Mouse (Mus musculus) kidney, adult 2 months (tissue): ENCODE measurements around the gene Omp. TPM values are rescaled to one million over a fixed set of nuclear protein-coding genes. Genes with fewer than 3 reads are reported as not detected.

Source experiments
- DNase-seq: peaks from one replicate; pipeline ENCODE4 v3.0.0; 2021
- H3K27ac ChIP-seq: fragments of 200-500 bp; 2 replicates; pipeline ENCODE4 v1.5.1; 2012; ENCODE audit warnings: low read depth, low read length, control low read depth, inconsistent platforms; ENCODE audit not compliant: insufficient read depth
- H3K27me3 ChIP-seq: fragments of 200-500 bp; replicated peaks from 2 replicates; pipeline ENCODE4 v1.6.1; 2012; ENCODE audit warnings: mild to moderate bottlenecking, moderate library complexity, low read length, inconsistent platforms; ENCODE audit not compliant: control insufficient read depth, insufficient read depth
- H3K36me3 ChIP-seq: fragments of 200-500 bp; 2 replicates; pipeline ENCODE4 v1.6.1; 2012; ENCODE audit warnings: mild to moderate bottlenecking, moderate library complexity, low read length, inconsistent platforms; ENCODE audit not compliant: control insufficient read depth, insufficient read depth
- H3K4me1 ChIP-seq: fragments of 200-500 bp; 2 replicates; pipeline ENCODE4 v1.6.1; 2011; ENCODE audit warnings: low read length; ENCODE audit not compliant: control insufficient read depth, insufficient read depth
- H3K4me3 ChIP-seq: fragments of 200-500 bp; 2 replicates; pipeline ENCODE4 v1.5.1; 2011; ENCODE audit warnings: mild to moderate bottlenecking, low read depth, low read length, control low read depth; ENCODE audit not compliant: insufficient read depth
- CTCF ChIP-seq: fragments of 200-500 bp; conservative IDR thresholded peaks from 2 replicates; pipeline ENCODE4 v1.5.1; 2011; ENCODE audit warnings: low read depth, mild to moderate bottlenecking, control low read depth, low read length, moderate library complexity, mixed read lengths; ENCODE audit not compliant: insufficient read depth, insufficient read length
- POLR2A ChIP-seq: fragments of 200-500 bp; IDR thresholded peaks from one replicate; pipeline ENCODE4 v1.6.1; 2011; ENCODE audit warnings: low read depth, low read length, control low read depth
- WGBS: fragments of 180-500 bp; shearing (Covaris S2); methylation state at CpG from one replicate; pipeline ENCODE4 v1.1.7; 2018; 5-methylcytosine and 5-hydroxymethylcytosine counted together
- polyA plus RNA-seq: library from polyadenylated mRNA; depleted of rRNA; stranded (reverse); fragments of >200 nt; gene quantifications from 2 replicates; pipeline ENCODE4 v1.2.3, GENCODE M21; 2012

Gene Omp
- polyA plus RNA-seq, 1 experiment = 1.3 TPM

- Histone ChIP-seq H3K4me1 (peaks cover 17% of the 10 kb centered on the region; the same call in 1 of the 2 replicates), H3K36me3 (no peaks in the 10 kb centered on the region), H3K27ac (no peak overlapping the region), H3K27me3 (no peaks in the 10 kb centered on the region), H3K4me3 (no peak overlapping the region)
- WGBS = 76% methylated on average over 3 of the region's 3 CpGs
- no peak for TF ChIP-seq POLR2A
- no peak for TF ChIP-seq CTCF
- DNase-seq = no peak
These were observed 24.1 kb downstream of the Omp start for GRCm38 (mm10) chr7:98121241-98121640.

GRCm38 (mm10) chr7:98120325-98120724, 25.0 kb downstream of the Omp start:
- no peaks in the 10 kb centered on the region for H3K27me3 ChIP-seq
- H3K36me3 ChIP-seq = no peaks in the 10 kb centered on the region
- H3K27ac ChIP-seq = no peak overlapping the region
- TF ChIP-seq POLR2A = no peak
- TF ChIP-seq CTCF = peak; percentile 95
- H3K4me1 ChIP-seq = peaks cover 20% of the 10 kb centered on the region; the same call in 1 of the 2 replicates
- WGBS = 3% methylated on average over 7 of the region's 7 CpGs
- peak; percentile 79 for DNase-seq
- peak overlapping the region; percentile 22 for H3K4me3 ChIP-seq

- H3K27me3 ChIP-seq = no peaks in the 10 kb centered on the region
- DNase-seq = no peak
- no peak for TF ChIP-seq POLR2A
- TF ChIP-seq CTCF = no peak
- WGBS = 68% methylated on average over 2 of the region's 2 CpGs
- H3K4me3 ChIP-seq = no peak overlapping the region
- H3K36me3 ChIP-seq = no peaks in the 10 kb centered on the region
- H3K4me1 ChIP-seq = peaks cover 20% of the 10 kb centered on the region; the same call in 1 of the 2 replicates
- no peak overlapping the region for H3K27ac ChIP-seq
These were observed 25.4 kb downstream of the Omp start for GRCm38 (mm10) chr7:98119961-98120232.

- Histone ChIP-seq H3K36me3 (no peaks in the 10 kb centered on the region), H3K4me3 (peak within 1 kb of the TSS; percentile 23), H3K27me3 (no peaks in the 10 kb centered on the region), H3K27ac (peak within 1 kb of the TSS; percentile 75), H3K4me1 (peaks cover 20% of the 10 kb centered on the region; the same call in 1 of the 2 replicates)
- peak; percentile 92 for DNase-seq
- 42% methylated on average over 9 of the region's 9 CpGs for WGBS
- TF ChIP-seq CTCF (no peak), POLR2A (no peak)
These were observed 25.9 kb downstream of the Omp start, which contains the start of gene Myo7a for GRCm38 (mm10) chr7:98119179-98119960. Gene Myo7a, minus strand, starts transcription at chr7:98119524.

GRCm38 (mm10) chr7:98117012-98117660, 28.2 kb downstream of the Omp start:
- peak; percentile 97 for DNase-seq
- no peaks in the 10 kb centered on the region for H3K27me3 ChIP-seq
- peak overlapping the region; percentile 46 for H3K27ac ChIP-seq
- 15% methylated on average over 11 of the region's 11 CpGs for WGBS
- H3K4me3 ChIP-seq = no peak overlapping the region
- peaks cover 20% of the 10 kb centered on the region; the same call in 1 of the 2 replicates for H3K4me1 ChIP-seq
- TF ChIP-seq CTCF (no peak), POLR2A (no peak)
- H3K36me3 ChIP-seq = no peaks in the 10 kb centered on the region

GRCm38 (mm10) chr7:98114656-98115055, 30.6 kb downstream of the Omp start:
- TF ChIP-seq CTCF = no peak
- no peak for TF ChIP-seq POLR2A
- DNase-seq = no peak
- 67% methylated on average over 6 of the region's 6 CpGs for WGBS

GRCm38 (mm10) chr7:98111233-98111632, 34.1 kb downstream of the Omp start:
- H3K27me3 ChIP-seq = no peaks in the 10 kb centered on the region
- peaks cover 14% of the 10 kb centered on the region for H3K4me1 ChIP-seq
- WGBS = 31% methylated on average over 25 of the region's 25 CpGs
- no peak overlapping the region for H3K4me3 ChIP-seq
- DNase-seq = no peak
- no peak overlapping the region for H3K27ac ChIP-seq
- no peak for TF ChIP-seq CTCF
- TF ChIP-seq POLR2A = no peak
- H3K36me3 ChIP-seq = no peaks in the 10 kb centered on the region

More at GRCm38 (mm10) chr7:98114656-98115055, 30.6 kb downstream of the Omp start:
- Histone ChIP-seq H3K27me3 (no peaks in the 10 kb centered on the region), H3K27ac (no peak overlapping the region), H3K4me1 (peaks cover 20% of the 10 kb centered on the region; the same call in 1 of the 2 replicates), H3K36me3 (no peaks in the 10 kb centered on the region), H3K4me3 (no peak overlapping the region)
